Mouse (Mus musculus): ENCODE measurements around the gene Cactin. TPM values are rescaled to one million over a fixed set of nuclear protein-coding genes. Genes with fewer than 3 reads are reported as not detected.
A peak's percentile ranks its signal among the peaks of the same experiment; 100 is the strongest.

Gene Cactin
- polyA plus RNA-seq, 1 experiment from 2014 or later: 18.7 TPM

- 57% methylated on average over 8 of the region's 8 CpGs for WGBS (ENCODE audit: insufficient replicate concordance)
- ATAC-seq (ENCODE audit: low read depth): no peak
- Histone ChIP-seq H3K4me3 (ENCODE audit: low read depth, low read length) (no peak overlapping the region), H3K4me2 (ENCODE audit: low read depth, low read length) (no peak overlapping the region), H3K4me1 (ENCODE audit: control insufficient read depth, low read depth, low read length) (peaks cover 51% of the 10 kb centered on the region), H3K27ac (ENCODE audit: low read length) (no peak overlapping the region), H3K27me3 (ENCODE audit: control insufficient read depth, insufficient read depth, low read depth, low read length) (peaks cover 28% of the 10 kb centered on the region), H3K9me3 (replicated peaks; ENCODE audit: control insufficient read depth, low read length) (no peaks in the 10 kb centered on the region), H3K9ac (ENCODE audit: low read depth, low read length) (no peak overlapping the region), H3K36me3 (ENCODE audit: control insufficient read depth, insufficient read depth) (no peaks in the 10 kb centered on the region)
Observed at GRCm38 (mm10) chr10:81287513-81288157, 33.3 kb upstream of the Cactin start.

GRCm38 (mm10) chr10:81288601-81289000 is 32.3 kb upstream of the Cactin start:
- no peak overlapping the region for H3K27ac ChIP-seq (ENCODE audit: low read length)
- no peaks in the 10 kb centered on the region for H3K36me3 ChIP-seq (ENCODE audit: control insufficient read depth, insufficient read depth)
- 27% methylated on average over 6 of the region's 6 CpGs for WGBS (ENCODE audit: insufficient replicate concordance)
- H3K4me1 ChIP-seq (ENCODE audit: control insufficient read depth, low read depth, low read length): peaks cover 54% of the 10 kb centered on the region
- no peak overlapping the region for H3K9ac ChIP-seq (ENCODE audit: low read depth, low read length)
- no peak for ATAC-seq (ENCODE audit: low read depth)
- no peak overlapping the region for H3K4me2 ChIP-seq (ENCODE audit: low read depth, low read length)
- H3K27me3 ChIP-seq (ENCODE audit: control insufficient read depth, insufficient read depth, low read depth, low read length): peaks cover 24% of the 10 kb centered on the region
- H3K9me3 ChIP-seq (replicated peaks; ENCODE audit: control insufficient read depth, low read length): no peaks in the 10 kb centered on the region
- no peak overlapping the region for H3K4me3 ChIP-seq (ENCODE audit: low read depth, low read length)

- Histone ChIP-seq H3K27ac (ENCODE audit: low read length) (no peak overlapping the region), H3K9me3 (replicated peaks; ENCODE audit: control insufficient read depth, low read length) (no peaks in the 10 kb centered on the region), H3K36me3 (ENCODE audit: control insufficient read depth, insufficient read depth) (no peaks in the 10 kb centered on the region), H3K4me1 (ENCODE audit: control insufficient read depth, low read depth, low read length) (peaks cover 60% of the 10 kb centered on the region), H3K4me3 (ENCODE audit: low read depth, low read length) (no peak overlapping the region), H3K9ac (ENCODE audit: low read depth, low read length) (no peak overlapping the region), H3K4me2 (ENCODE audit: low read depth, low read length) (peak overlapping the region; percentile 8; the same call in 1 of the 2 replicates), H3K27me3 (ENCODE audit: control insufficient read depth, insufficient read depth, low read depth, low read length) (peaks cover 17% of the 10 kb centered on the region)
- WGBS (ENCODE audit: insufficient replicate concordance): 7% methylated on average over 7 of the region's 7 CpGs
- no peak for ATAC-seq (ENCODE audit: low read depth)
Observed at GRCm38 (mm10) chr10:81289278-81289677, 31.6 kb upstream of the Cactin start.

- ATAC-seq (ENCODE audit: low read depth): no peak
- Histone ChIP-seq H3K9ac (ENCODE audit: low read depth, low read length) (no peak overlapping the region), H3K4me2 (ENCODE audit: low read depth, low read length) (no peak overlapping the region), H3K4me3 (ENCODE audit: low read depth, low read length) (no peak overlapping the region), H3K4me1 (ENCODE audit: control insufficient read depth, low read depth, low read length) (peaks cover 65% of the 10 kb centered on the region), H3K27ac (ENCODE audit: low read length) (no peak overlapping the region), H3K36me3 (ENCODE audit: control insufficient read depth, insufficient read depth) (no peaks in the 10 kb centered on the region), H3K9me3 (replicated peaks; ENCODE audit: control insufficient read depth, low read length) (no peaks in the 10 kb centered on the region), H3K27me3 (ENCODE audit: control insufficient read depth, insufficient read depth, low read depth, low read length) (peaks cover 12% of the 10 kb centered on the region)
- WGBS (ENCODE audit: insufficient replicate concordance): 57% methylated on average over 14 of the region's 14 CpGs
Observed at GRCm38 (mm10) chr10:81289811-81290210, 31.1 kb upstream of the Cactin start.

GRCm38 (mm10) chr10:81290698-81291460 is 30.0 kb upstream of the Cactin start:
- 0 out of 2 replicates have a peak overlapping the region, but pooled peaks have one; percentile 3 for H3K4me2 ChIP-seq (ENCODE audit: low read depth, low read length)
- H3K4me1 ChIP-seq (ENCODE audit: control insufficient read depth, low read depth, low read length): peaks cover 65% of the 10 kb centered on the region
- peaks cover 1% of the 10 kb centered on the region for H3K27me3 ChIP-seq (ENCODE audit: control insufficient read depth, insufficient read depth, low read depth, low read length)
- WGBS (ENCODE audit: insufficient replicate concordance): 54% methylated on average over 24 of the region's 24 CpGs
- H3K27ac ChIP-seq (ENCODE audit: low read length): peak overlapping the region; percentile 63
- ATAC-seq (ENCODE audit: low read depth): no peak
- no peak overlapping the region for H3K4me3 ChIP-seq (ENCODE audit: low read depth, low read length)
- no peaks in the 10 kb centered on the region for H3K9me3 ChIP-seq (replicated peaks; ENCODE audit: control insufficient read depth, low read length)
- no peaks in the 10 kb centered on the region for H3K36me3 ChIP-seq (ENCODE audit: control insufficient read depth, insufficient read depth)
- no peak overlapping the region for H3K9ac ChIP-seq (ENCODE audit: low read depth, low read length)

GRCm38 (mm10) chr10:81291511-81292104 is 29.3 kb upstream of the Cactin start, which contains the start of gene Tjp3:
TSS of gene Tjp3 (minus strand) at chr10:81291581.
- peaks cover 65% of the 10 kb centered on the region for H3K4me1 ChIP-seq (ENCODE audit: control insufficient read depth, low read depth, low read length)
- no peaks in the 10 kb centered on the region; the same call in 1 of the 2 replicates for H3K27me3 ChIP-seq (ENCODE audit: control insufficient read depth, insufficient read depth, low read depth, low read length)
- no peak within 1 kb of the TSS for H3K9ac ChIP-seq (ENCODE audit: low read depth, low read length)
- H3K9me3 ChIP-seq (replicated peaks; ENCODE audit: control insufficient read depth, low read length): no peaks in the 10 kb centered on the region
- no peak for ATAC-seq (ENCODE audit: low read depth)
- H3K4me3 ChIP-seq (ENCODE audit: low read depth, low read length): 0 out of 2 replicates have a peak within 1 kb of the TSS, but pooled peaks have one; percentile 18
- no peaks in the 10 kb centered on the region for H3K36me3 ChIP-seq (ENCODE audit: control insufficient read depth, insufficient read depth)
- H3K27ac ChIP-seq (ENCODE audit: low read length): peak within 1 kb of the TSS; percentile 63
- 44% methylated on average over 9 of the region's 9 CpGs for WGBS (ENCODE audit: insufficient replicate concordance)
- H3K4me2 ChIP-seq (ENCODE audit: low read depth, low read length): peak within 1 kb of the TSS; percentile 29; the same call in 1 of the 2 replicates

- peak within 1 kb of the TSS; percentile 86 for H3K9ac ChIP-seq (ENCODE audit: low read depth, low read length)
- WGBS (ENCODE audit: insufficient replicate concordance): under 1% methylated on average over 79 of the region's 80 CpGs
- H3K27me3 ChIP-seq (ENCODE audit: control insufficient read depth, insufficient read depth, low read depth, low read length): no peaks in the 10 kb centered on the region; the same call in 1 of the 2 replicates
- ATAC-seq (ENCODE audit: low read depth): peak; percentile 94
- peak within 1 kb of the TSS; percentile 71 for H3K4me3 ChIP-seq (ENCODE audit: low read depth, low read length)
- H3K9me3 ChIP-seq (replicated peaks; ENCODE audit: control insufficient read depth, low read length): no peaks in the 10 kb centered on the region
- H3K27ac ChIP-seq (ENCODE audit: low read length): peak within 1 kb of the TSS; percentile 89
- peak within 1 kb of the TSS; percentile 97 for H3K4me2 ChIP-seq (ENCODE audit: low read depth, low read length)
- H3K4me1 ChIP-seq (ENCODE audit: control insufficient read depth, low read depth, low read length): peaks cover 72% of the 10 kb centered on the region
- no peaks in the 10 kb centered on the region for H3K36me3 ChIP-seq (ENCODE audit: control insufficient read depth, insufficient read depth)
Observed at GRCm38 (mm10) chr10:81292554-81293333, 28.2 kb upstream of the Cactin start, which contains the start of gene Pip5k1c. TSS of gene Pip5k1c (plus strand) at chr10:81292963.

GRCm38 (mm10) chr10:81293334-81294030 is 27.4 kb upstream of the Cactin start:
- Histone ChIP-seq H3K4me1 (ENCODE audit: control insufficient read depth, low read depth, low read length) (peaks cover 79% of the 10 kb centered on the region), H3K4me2 (ENCODE audit: low read depth, low read length) (peak overlapping the region; percentile 97), H3K27me3 (ENCODE audit: control insufficient read depth, insufficient read depth, low read depth, low read length) (no peaks in the 10 kb centered on the region; the same call in 1 of the 2 replicates), H3K36me3 (ENCODE audit: control insufficient read depth, insufficient read depth) (no peaks in the 10 kb centered on the region), H3K4me3 (ENCODE audit: low read depth, low read length) (peak overlapping the region; percentile 71), H3K9me3 (replicated peaks; ENCODE audit: control insufficient read depth, low read length) (no peaks in the 10 kb centered on the region), H3K9ac (ENCODE audit: low read depth, low read length) (peak overlapping the region; percentile 86), H3K27ac (ENCODE audit: low read length) (peak overlapping the region; percentile 89)
- 1% methylated on average over 25 of the region's 25 CpGs for WGBS (ENCODE audit: insufficient replicate concordance)
- ATAC-seq (ENCODE audit: low read depth): no peak
